Comparison of ENCODE assay signal across 31 mouse cellular contexts in the genomic region with DNA sequence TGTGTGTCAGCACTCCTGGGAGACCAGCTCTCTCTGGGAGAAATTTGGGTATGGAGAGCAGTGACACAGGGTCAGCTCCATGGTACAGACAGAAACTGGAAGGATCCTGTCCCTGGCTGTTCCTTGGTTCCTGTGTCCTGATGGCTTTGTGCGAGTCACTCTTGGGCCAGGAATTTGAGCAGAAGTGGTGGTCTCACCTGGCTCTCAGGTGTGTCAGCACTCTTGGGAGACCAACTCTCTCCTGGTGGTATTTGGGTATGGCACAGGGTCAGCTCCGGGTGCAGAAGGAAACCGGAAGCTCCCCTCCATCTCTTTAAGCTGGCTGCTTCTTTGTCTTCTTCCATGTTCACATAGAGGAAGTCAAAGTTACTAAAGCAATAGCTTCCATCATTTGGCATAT.
"Had no signal": no experiment of that assay in that cellular context is flagged by ENCODE, and none has a peak within 500 bp of the region (broad histone marks: within the 10 kb centered on the region; RNA-seq: fewer than 3 reads in every experiment).

No protein-coding gene starts in this region.

- H3K4me1 ChIP-seq: limb, embryonic 10.5 days; limb, embryonic 12.5 days; limb, embryonic 13.5 days; liver, embryonic 12.5 days; liver, embryonic 13.5 days; liver, embryonic 15.5 days; midbrain, embryonic 10.5 days had no signal

- H3K27ac ChIP-seq: limb, embryonic 10.5 days; limb, embryonic 12.5 days; limb, embryonic 13.5 days; limb, embryonic 15.5 days; liver, embryonic 12.5 days; liver, embryonic 13.5 days; liver, embryonic 14.5 days; liver, embryonic 15.5 days; lung, embryonic 15.5 days; macrophage; midbrain, embryonic 10.5 days; midbrain, embryonic 12.5 days; midbrain, embryonic 13.5 days; neural tube, embryonic 12.5 days; neural tube, embryonic 13.5 days had no signal

- H3K4me2 ChIP-seq: limb, embryonic 12.5 days; limb, embryonic 13.5 days; limb, embryonic 15.5 days; liver, embryonic 11.5 days; liver, embryonic 12.5 days; liver, embryonic 13.5 days; liver, embryonic 15.5 days; lung, embryonic 14.5 days; lung, embryonic 15.5 days; midbrain, embryonic 12.5 days; midbrain, embryonic 13.5 days; neural tube, embryonic 12.5 days; neural tube, embryonic 13.5 days had no signal

- ATAC-seq: liver, embryonic 12.5 days; liver, postnatal 0 days; lung, postnatal 0 days; midbrain, embryonic 13.5 days; midbrain, embryonic 16.5 days had no signal

- DNase-seq: left cerebral cortex, postnatal 4 days; liver; liver, embryonic 13.5 days; liver, postnatal 0 days; lung, adult 18-20 months; lung, adult 2 months; lung, embryonic 14.5 days; lung, postnatal 10 days; lung, postnatal 14 days; lung, postnatal 36 days; lung, postnatal 4 days; midbrain, embryonic 14.5 days had no signal

- H3K9me3 ChIP-seq: limb, embryonic 10.5 days; limb, embryonic 12.5 days; limb, embryonic 13.5 days; limb, embryonic 15.5 days; liver, embryonic 12.5 days; liver, embryonic 13.5 days; liver, embryonic 15.5 days; lung, embryonic 15.5 days; megakaryocyte, embryonic 14.5 days; midbrain, embryonic 10.5 days; midbrain, embryonic 12.5 days; midbrain, embryonic 13.5 days; neural tube, embryonic 12.5 days; neural tube, embryonic 13.5 days had no signal

- H3K4me3 ChIP-seq: limb, embryonic 10.5 days; limb, embryonic 12.5 days; limb, embryonic 13.5 days; limb, embryonic 15.5 days; liver, embryonic 12.5 days; liver, embryonic 13.5 days; liver, embryonic 15.5 days; lung, embryonic 15.5 days; megakaryocyte, embryonic 14.5 days; midbrain, embryonic 10.5 days; midbrain, embryonic 12.5 days; midbrain, embryonic 13.5 days; myocyte; neural tube, embryonic 12.5 days; neural tube, embryonic 13.5 days had no signal

- H3K27me3 ChIP-seq: limb, embryonic 12.5 days; limb, embryonic 13.5 days; limb, embryonic 15.5 days; liver, embryonic 12.5 days; liver, embryonic 13.5 days; liver, embryonic 15.5 days; lung, embryonic 15.5 days; megakaryocyte, embryonic 14.5 days; midbrain, embryonic 12.5 days; midbrain, embryonic 13.5 days; neural tube, embryonic 12.5 days; neural tube, embryonic 13.5 days had no signal

- H3K9ac ChIP-seq: limb, embryonic 12.5 days; limb, embryonic 13.5 days; limb, embryonic 15.5 days; liver, embryonic 12.5 days; liver, embryonic 13.5 days; liver, embryonic 14.5 days; liver, embryonic 15.5 days; liver, postnatal 0 days; lung, embryonic 14.5 days; lung, embryonic 15.5 days; midbrain, embryonic 12.5 days; midbrain, embryonic 13.5 days; neural tube, embryonic 12.5 days; neural tube, embryonic 13.5 days had no signal
